Mouse (Mus musculus) myocyte (in vitro differentiated cells): ENCODE data around the gene St6galnac3. TPM values are rescaled to one million over a fixed set of nuclear protein-coding genes. Genes with fewer than 3 reads are reported as not detected.

Experiments used
- H3K27me3 ChIP-seq: one replicate; pipeline ENCODE4 v1.6.1; 2011; ENCODE audit not compliant: control insufficient read depth, insufficient read depth, insufficient read length
- H3K36me3 ChIP-seq: one replicate; pipeline ENCODE4 v1.6.1; 2011; ENCODE audit not compliant: control insufficient read depth, insufficient read depth
- H3K4me2 ChIP-seq: one replicate; pipeline ENCODE4 v1.6.1; 2011; ENCODE audit warnings: low read depth, control low read depth
- H3K4me3 ChIP-seq: one replicate; pipeline ENCODE4 v1.5.1; 2011; ENCODE audit warnings: mild to moderate bottlenecking, control low read depth, moderate library complexity
- H3K79me2 ChIP-seq: one replicate; pipeline ENCODE4 v1.6.1; 2011; ENCODE audit not compliant: control insufficient read depth, insufficient read depth
- H3ac ChIP-seq: one replicate; pipeline ENCODE4 v1.6.1; 2011; ENCODE audit not compliant: control insufficient read depth, insufficient read length
- CEBPB ChIP-seq: IDR thresholded peaks from 2 replicates; pipeline ENCODE4 v1.6.1; 2011; ENCODE audit warnings: mild to moderate bottlenecking, moderate library complexity; ENCODE audit not compliant: poor library complexity, insufficient read depth, severe bottlenecking
- E2F4 ChIP-seq: IDR thresholded peaks from one replicate; pipeline ENCODE4 v1.6.1; 2011; ENCODE audit warnings: mild to moderate bottlenecking, control low read depth, moderate library complexity; ENCODE audit not compliant: insufficient read depth
- MAX ChIP-seq: IDR thresholded peaks from one replicate; pipeline ENCODE4 v1.6.1; 2011; ENCODE audit warnings: low read depth, mild to moderate bottlenecking, control low read depth
- MYOD1 ChIP-seq, 3 experiments: IDR thresholded peaks; one replicate each; pipeline ENCODE4 v1.6.1; 2011; ENCODE audit warnings: control low read depth in 2 of 3, low read depth in 2 of 3, mild to moderate bottlenecking in 2 of 3, moderate library complexity in 1 of 3; ENCODE audit not compliant: insufficient read length in 2 of 3, control insufficient read depth in 1 of 3
- MYOG ChIP-seq, 3 experiments: IDR thresholded peaks; one replicate each; pipeline ENCODE4 v1.6.1; 2011; ENCODE audit warnings: control low read depth in 2 of 3, low read depth in 2 of 3, mild to moderate bottlenecking in 2 of 3; ENCODE audit not compliant: insufficient read length in 2 of 3, control insufficient read depth in 1 of 3, insufficient read depth in 1 of 3
- POLR2A ChIP-seq: IDR thresholded peaks from one replicate; pipeline ENCODE4 v1.6.1; 2011; ENCODE audit warnings: low read depth, mild to moderate bottlenecking, control low read depth, moderate library complexity; ENCODE audit not compliant: insufficient read length
- POLR2AphosphoS2 ChIP-seq: IDR thresholded peaks from one replicate; pipeline ENCODE4 v1.6.1; 2011; ENCODE audit warnings: low read depth, control low read depth; ENCODE audit not compliant: insufficient read length
- REST ChIP-seq: IDR thresholded peaks from one replicate; pipeline ENCODE4 v1.6.1; 2011; ENCODE audit warnings: mild to moderate bottlenecking, control low read depth, moderate library complexity; ENCODE audit not compliant: insufficient read depth, insufficient read length
- SRF ChIP-seq: IDR thresholded peaks from one replicate; pipeline ENCODE4 v1.6.1; 2011; ENCODE audit warnings: low read depth; ENCODE audit not compliant: control insufficient read depth, insufficient read length
- TCF12 ChIP-seq: IDR thresholded peaks from one replicate; pipeline ENCODE4 v1.6.1; 2011; ENCODE audit warnings: mild to moderate bottlenecking, control low read depth; ENCODE audit not compliant: poor library complexity, insufficient read depth, severe bottlenecking
- TCF3 ChIP-seq: IDR thresholded peaks from one replicate; pipeline ENCODE4 v1.6.1; 2011; ENCODE audit warnings: low read depth, control low read depth; ENCODE audit not compliant: insufficient read length
- USF1 ChIP-seq: IDR thresholded peaks from one replicate; pipeline ENCODE4 v1.6.1; 2011; ENCODE audit warnings: low read depth, mild to moderate bottlenecking, control low read depth, moderate library complexity
- polyA plus RNA-seq: library from polyadenylated mRNA; unstranded; fragments of >200 nt; fragmentation: generic; extraction: Trizol; gene quantifications from one replicate; pipeline ENCODE4 v1.2.1, GENCODE M21; 2012; ENCODE audit warnings: missing spikeins

St6galnac3 gene
- polyA plus RNA-seq, 1 experiment, result not detected

DNA sequence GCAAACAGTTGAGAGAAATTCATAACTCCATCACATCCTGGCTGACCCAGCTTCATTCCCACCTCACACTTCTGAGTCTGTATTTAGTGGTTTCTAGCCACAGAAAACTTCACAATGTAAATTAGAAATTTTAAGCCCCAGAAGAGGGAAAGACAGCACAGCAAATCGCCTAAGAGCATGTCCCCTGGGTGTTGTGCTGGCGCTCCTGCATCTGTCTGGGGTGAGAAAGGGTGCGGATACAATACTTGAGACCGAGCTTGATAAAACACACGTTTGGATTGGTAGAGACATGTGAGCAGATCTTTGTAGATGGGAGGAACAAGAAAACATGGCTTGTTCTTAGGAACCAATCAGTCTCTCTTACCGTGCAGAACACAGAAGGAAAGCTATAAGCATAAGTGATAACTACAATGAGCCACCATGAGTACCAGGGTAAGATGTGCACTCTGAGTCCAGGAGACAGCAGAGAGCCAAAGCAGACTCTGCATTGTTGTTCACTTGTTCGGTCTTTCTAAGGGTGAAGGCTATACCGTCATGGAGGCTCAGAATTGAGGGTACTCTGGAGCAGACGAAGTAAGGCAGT is 214.8 kb downstream of the St6galnac3 start:
- H3K36me3 ChIP-seq, result no peaks in the 10 kb centered on the region
- H3K4me3 ChIP-seq, result no peak overlapping the region
- no peaks in the 10 kb centered on the region for H3K79me2 ChIP-seq

DNA sequence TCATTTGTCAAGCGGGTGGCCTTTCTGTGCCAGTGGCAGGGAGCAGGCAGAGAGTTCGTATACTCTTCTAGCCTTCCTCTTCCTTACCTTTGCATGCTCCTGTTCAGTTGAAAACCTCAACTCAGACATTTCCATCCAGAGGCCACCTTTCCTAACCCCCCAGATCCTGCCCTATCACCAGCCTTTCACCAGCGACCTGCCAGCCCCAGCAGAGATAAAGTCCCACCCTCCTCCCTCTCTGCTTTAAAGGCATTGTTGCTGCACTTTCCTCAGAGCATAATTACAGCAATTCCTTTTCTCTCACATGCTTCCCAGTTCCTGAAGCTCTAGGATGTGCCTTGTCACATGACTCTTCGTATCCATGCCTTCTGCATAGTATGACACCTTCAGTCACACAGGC is 215.3 kb downstream of the St6galnac3 start:
- H3K4me2 ChIP-seq, result no peak overlapping the region
- no peak overlapping the region for H3K4me3 ChIP-seq
- H3K79me2 ChIP-seq, result no peaks in the 10 kb centered on the region
- no peak for TF ChIP-seq MYOD1 (IDR thresholded peaks at IDR 0.05; ENCODE audit: control insufficient read depth in 1 of 3, insufficient read length in 2 of 3, low read depth in 2 of 3)
- no peak for TF ChIP-seq POLR2A
- H3ac ChIP-seq, result no peak overlapping the region
- no peaks in the 10 kb centered on the region for H3K27me3 ChIP-seq
- H3K36me3 ChIP-seq, result no peaks in the 10 kb centered on the region

More for the DNA sequence above, 214.8 kb downstream of the St6galnac3 start:
- TF ChIP-seq CEBPB (no peak), MYOG (IDR thresholded peaks at IDR 0.05; ENCODE audit: control insufficient read depth in 1 of 3, insufficient read depth in 1 of 3, insufficient read length in 2 of 3, low read depth in 2 of 3) (no peak), POLR2AphosphoS2 (no peak), E2F4 (no peak), TCF12 (no peak), MYOD1 (IDR thresholded peaks at IDR 0.05; ENCODE audit: control insufficient read depth in 1 of 3, insufficient read length in 2 of 3, low read depth in 2 of 3) (no peak), REST (no peak)
- H3K27me3 ChIP-seq, result no peaks in the 10 kb centered on the region
- H3K4me2 ChIP-seq, result no peak overlapping the region
- H3ac ChIP-seq, result no peak overlapping the region

DNA sequence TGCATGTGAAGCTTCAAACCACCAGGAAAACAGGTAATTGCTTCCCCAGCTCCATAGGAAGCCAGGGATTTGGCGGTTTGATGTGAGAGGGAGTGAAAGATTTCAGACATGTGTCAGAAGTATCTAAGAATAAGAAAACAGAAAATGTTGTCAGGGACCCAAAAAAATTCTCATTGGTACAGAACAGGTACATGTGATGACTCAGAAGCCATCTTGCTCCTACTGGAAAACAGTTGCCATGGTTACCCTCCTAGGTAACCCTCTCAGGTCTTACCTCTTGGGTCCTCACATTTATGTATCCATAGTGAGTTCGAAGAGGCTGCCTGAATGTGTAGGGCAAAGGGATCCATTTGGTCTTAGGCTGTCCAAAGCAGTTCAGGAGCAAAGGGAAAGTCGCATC is 215.9 kb downstream of the St6galnac3 start:
- Histone ChIP-seq H3K79me2 (no peaks in the 10 kb centered on the region), H3K27me3 (no peaks in the 10 kb centered on the region), H3ac (no peak overlapping the region), H3K36me3 (no peaks in the 10 kb centered on the region), H3K4me2 (no peak overlapping the region), H3K4me3 (no peak overlapping the region)
- TF ChIP-seq REST, result no peak
- TF ChIP-seq SRF, result no peak
- no peak for TF ChIP-seq POLR2AphosphoS2
- no peak for TF ChIP-seq USF1
- TF ChIP-seq MAX, result no peak
- no peak for TF ChIP-seq CEBPB
- TF ChIP-seq POLR2A, result no peak

DNA sequence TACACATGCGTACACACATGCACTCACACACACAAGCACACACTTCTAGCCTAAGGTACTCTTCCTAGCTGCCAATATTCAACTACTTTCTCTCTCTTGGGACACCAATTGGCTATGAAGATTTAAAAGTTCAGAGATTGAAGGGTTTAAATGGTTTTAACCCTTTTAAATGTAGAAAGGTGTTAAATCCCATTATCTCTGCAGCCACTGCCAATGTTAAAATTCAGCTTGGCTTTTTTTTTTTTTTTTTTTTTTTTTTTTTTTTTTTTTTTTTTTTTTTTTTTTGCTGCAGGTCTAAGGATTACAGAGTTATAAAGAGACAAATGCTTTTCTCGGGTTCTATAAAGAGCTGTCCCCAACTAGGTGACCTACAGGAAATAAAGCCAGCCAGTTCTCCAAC is 216.4 kb downstream of the St6galnac3 start:
- H3K4me2 ChIP-seq, result no peak overlapping the region
- TF ChIP-seq CEBPB (no peak), MYOD1 (IDR thresholded peaks at IDR 0.05; ENCODE audit: control insufficient read depth in 1 of 3, insufficient read length in 2 of 3, low read depth in 2 of 3) (no peak), POLR2A (no peak), E2F4 (no peak), USF1 (no peak), TCF12 (no peak), SRF (no peak), POLR2AphosphoS2 (no peak), MYOG (IDR thresholded peaks at IDR 0.05; ENCODE audit: control insufficient read depth in 1 of 3, insufficient read depth in 1 of 3, insufficient read length in 2 of 3, low read depth in 2 of 3) (no peak), MAX (no peak), REST (no peak), TCF3 (no peak)
- no peak overlapping the region for H3K4me3 ChIP-seq
- no peaks in the 10 kb centered on the region for H3K36me3 ChIP-seq
- H3K27me3 ChIP-seq, result no peaks in the 10 kb centered on the region
- H3ac ChIP-seq, result no peak overlapping the region
- no peaks in the 10 kb centered on the region for H3K79me2 ChIP-seq

DNA sequence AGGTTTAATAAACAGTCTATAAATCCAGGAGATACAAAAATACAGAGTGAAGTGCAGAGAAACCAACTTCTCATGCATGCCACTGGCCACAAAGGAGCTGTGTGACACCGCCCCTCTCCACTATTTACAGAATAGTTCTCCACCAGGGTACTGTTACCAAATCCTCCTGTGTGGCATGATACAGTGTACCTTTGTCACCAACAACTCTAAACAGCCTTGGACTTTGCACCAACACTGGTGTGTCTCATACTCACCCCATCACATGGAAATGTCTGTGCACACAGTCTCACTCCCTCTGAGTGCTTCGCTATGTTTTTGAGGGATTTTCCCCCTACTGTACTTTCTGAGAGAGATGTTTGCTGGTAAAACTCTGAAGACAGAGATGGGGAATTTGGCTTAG is 217.4 kb downstream of the St6galnac3 start:
- H3K36me3 ChIP-seq, result no peaks in the 10 kb centered on the region
- TF ChIP-seq SRF (no peak), MYOG (IDR thresholded peaks at IDR 0.05; ENCODE audit: control insufficient read depth in 1 of 3, insufficient read depth in 1 of 3, insufficient read length in 2 of 3, low read depth in 2 of 3) (no peak), TCF12 (no peak), USF1 (no peak), CEBPB (no peak), TCF3 (no peak), E2F4 (no peak), POLR2AphosphoS2 (no peak), MAX (no peak), POLR2A (no peak), REST (no peak), MYOD1 (IDR thresholded peaks at IDR 0.05; ENCODE audit: control insufficient read depth in 1 of 3, insufficient read length in 2 of 3, low read depth in 2 of 3) (no peak)
- H3K4me3 ChIP-seq, result no peak overlapping the region
- no peaks in the 10 kb centered on the region for H3K79me2 ChIP-seq
- H3K27me3 ChIP-seq, result no peaks in the 10 kb centered on the region
- no peak overlapping the region for H3K4me2 ChIP-seq
- H3ac ChIP-seq, result no peak overlapping the region
